Mouse (Mus musculus) bone marrow macrophage, adult 2 months (primary cell): ENCODE measurements at regions not wholly inside any gene's neighbourhood (a gene's known extent, or its start where the extent isn't known, plus 50 kb on each side); places are given as distances from the start of the nearest gene placed in this dataset.

Experiments used
- H3K27ac ChIP-seq: 2 replicates; pipeline ENCODE4 v1.5.1; 2012; ENCODE audit warnings: low read depth, low read length; ENCODE audit not compliant: insufficient read depth
- H3K4me1 ChIP-seq: 2 replicates; pipeline ENCODE4 v1.6.1; 2012; ENCODE audit warnings: low read length; ENCODE audit not compliant: control insufficient read depth, insufficient read depth
- H3K4me3 ChIP-seq: 2 replicates; pipeline ENCODE4 v1.5.1; 2012; ENCODE audit warnings: mild to moderate bottlenecking, low read length, moderate library complexity; ENCODE audit not compliant: insufficient read depth
- CTCF ChIP-seq: IDR thresholded peaks from 2 replicates; pipeline ENCODE4 v1.5.1; 2012; ENCODE audit warnings: low read depth, mild to moderate bottlenecking, low read length, moderate library complexity
- POLR2A ChIP-seq: IDR thresholded peaks from 2 replicates; pipeline ENCODE4 v1.6.1; 2012; ENCODE audit warnings: mild to moderate bottlenecking, low read depth, low read length, borderline replicate concordance

DNA sequence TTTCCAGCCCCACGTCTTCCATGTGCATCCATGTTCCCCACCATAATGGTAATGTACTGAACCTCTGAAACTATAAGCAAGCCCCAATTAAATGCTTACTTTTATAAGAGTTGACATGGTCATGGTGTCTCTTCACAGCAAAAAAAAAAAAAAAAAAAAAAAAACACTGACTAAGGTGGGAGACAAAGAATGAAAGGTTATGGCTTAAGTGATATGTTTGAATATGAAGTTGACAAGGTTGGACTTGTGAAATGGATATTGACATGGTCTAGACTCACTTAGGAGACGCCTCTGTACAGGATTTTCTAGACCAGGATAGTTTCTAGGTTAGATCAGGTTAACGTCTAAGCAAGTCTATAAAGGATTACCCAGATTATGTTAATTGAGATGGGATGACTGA lies 473.2 kb upstream of the Nrp1 start:
- H3K27ac ChIP-seq: no peak overlapping the region

DNA sequence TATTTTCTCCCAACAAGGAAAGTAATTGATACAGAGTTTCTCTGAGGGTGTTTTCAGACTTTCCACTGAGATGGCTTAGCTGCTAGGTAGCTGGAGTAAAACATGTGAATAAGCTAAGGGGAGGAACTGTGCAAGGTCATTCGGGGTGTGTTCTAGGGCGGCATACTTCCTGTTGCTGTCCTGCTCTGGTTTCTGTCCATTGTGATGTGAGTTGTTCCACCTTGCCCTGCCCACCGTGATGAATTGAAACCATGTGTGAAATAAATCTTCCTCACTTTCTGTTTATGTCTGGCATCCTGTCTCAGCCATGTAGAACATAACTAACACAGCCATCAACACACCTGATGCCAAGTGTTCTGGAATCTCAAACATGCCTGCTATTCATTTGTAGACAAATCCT lies 472.6 kb upstream of the Nrp1 start:
- Histone ChIP-seq H3K4me1 (no peaks in the 10 kb centered on the region), H3K27ac (no peak overlapping the region), H3K4me3 (no peak overlapping the region)
- TF ChIP-seq CTCF (no peak), POLR2A (no peak)

More for the DNA sequence above, 473.2 kb upstream of the Nrp1 start:
- no peak overlapping the region for H3K4me3 ChIP-seq
- TF ChIP-seq POLR2A (no peak), CTCF (no peak)
- H3K4me1 ChIP-seq: no peaks in the 10 kb centered on the region

DNA sequence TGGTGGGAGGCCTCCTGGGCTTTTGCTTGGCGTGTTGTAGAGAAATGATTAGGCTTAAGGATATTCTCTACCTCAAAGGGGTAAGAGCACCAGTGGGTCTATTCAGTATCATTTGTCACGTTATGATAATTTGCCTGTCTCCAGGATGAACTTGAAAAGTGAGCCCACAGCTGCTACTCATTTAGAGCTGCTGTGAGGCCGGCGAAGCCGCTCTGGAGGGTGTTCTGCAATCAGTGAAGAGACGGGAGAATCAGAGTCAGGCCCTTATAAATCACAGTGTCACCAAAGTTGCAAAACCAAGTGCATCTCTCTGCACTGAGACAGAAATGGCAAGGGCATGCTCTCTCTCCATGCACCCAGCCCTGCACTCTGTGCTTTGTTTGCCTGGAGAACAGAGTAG lies 467.7 kb upstream of the Nrp1 start:
- H3K4me1 ChIP-seq: no peaks in the 10 kb centered on the region
- H3K4me3 ChIP-seq: no peak overlapping the region
- H3K27ac ChIP-seq: no peak overlapping the region
- TF ChIP-seq CTCF (no peak), POLR2A (no peak)

DNA sequence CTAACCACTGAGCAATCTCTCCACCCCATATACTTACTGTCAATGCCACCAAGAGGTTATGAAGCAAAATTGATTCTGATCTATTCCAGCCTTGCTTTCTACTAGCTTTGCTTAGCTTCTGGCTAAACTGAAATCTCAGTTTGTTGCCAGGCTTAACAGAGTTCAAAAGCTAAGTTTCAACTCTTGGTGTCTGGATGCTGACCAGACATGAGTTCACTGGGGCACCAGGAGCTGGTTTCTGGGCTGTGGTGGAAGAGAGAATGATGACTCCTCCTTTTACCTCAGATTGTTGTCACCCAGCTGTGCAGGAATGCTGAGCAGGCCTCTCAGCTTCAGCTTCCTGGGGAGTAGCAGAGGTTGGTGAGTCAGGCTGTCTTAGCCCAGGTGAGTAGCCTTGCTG lies 464.1 kb upstream of the Nrp1 start:
- Histone ChIP-seq H3K4me3 (no peak overlapping the region), H3K27ac (no peak overlapping the region), H3K4me1 (no peaks in the 10 kb centered on the region)
- TF ChIP-seq CTCF (no peak), POLR2A (no peak)

DNA sequence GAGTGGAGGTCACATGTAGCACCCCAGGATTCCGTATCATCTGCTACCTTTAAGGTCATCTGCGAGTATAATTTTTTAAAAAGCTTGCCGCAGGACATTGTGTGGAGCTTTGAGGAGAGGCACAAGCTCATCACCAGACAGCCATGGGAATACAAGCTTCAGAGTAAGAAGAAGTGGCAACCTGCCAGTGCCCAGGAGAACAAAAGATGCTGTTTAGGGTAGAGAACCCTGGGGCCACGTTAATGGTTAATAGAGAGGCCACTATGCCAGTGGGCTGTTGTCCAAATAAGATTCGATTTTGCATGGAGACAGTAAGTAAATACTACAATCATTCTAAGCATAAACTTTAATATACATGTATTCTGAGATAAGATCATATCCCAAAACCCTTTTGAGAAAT lies 450.0 kb upstream of the Nrp1 start:
- TF ChIP-seq POLR2A: no peak
- TF ChIP-seq CTCF: no peak
- Histone ChIP-seq H3K4me3 (no peak overlapping the region), H3K27ac (no peak overlapping the region), H3K4me1 (no peaks in the 10 kb centered on the region)

DNA sequence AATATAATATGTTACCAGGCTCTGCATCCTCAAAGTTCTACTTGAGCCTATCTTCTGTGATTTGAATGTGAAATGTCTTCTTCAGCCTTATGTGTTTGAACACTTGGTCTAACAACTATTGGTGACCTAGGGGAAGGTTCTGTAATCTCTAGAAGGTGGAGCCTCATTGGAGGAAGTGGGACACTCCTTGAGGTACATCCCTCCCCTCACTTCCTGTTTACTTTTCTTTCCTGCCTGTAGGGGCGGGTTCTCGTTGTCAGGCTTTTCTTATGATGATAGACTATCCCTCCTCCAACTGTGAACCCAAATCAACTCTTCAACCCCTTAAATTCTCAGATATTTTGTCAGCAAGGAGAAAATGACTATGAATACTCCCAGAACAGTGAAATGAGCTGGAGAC lies 448.8 kb upstream of the Nrp1 start:
- TF ChIP-seq POLR2A (no peak), CTCF (no peak)
- H3K27ac ChIP-seq: no peak overlapping the region

DNA sequence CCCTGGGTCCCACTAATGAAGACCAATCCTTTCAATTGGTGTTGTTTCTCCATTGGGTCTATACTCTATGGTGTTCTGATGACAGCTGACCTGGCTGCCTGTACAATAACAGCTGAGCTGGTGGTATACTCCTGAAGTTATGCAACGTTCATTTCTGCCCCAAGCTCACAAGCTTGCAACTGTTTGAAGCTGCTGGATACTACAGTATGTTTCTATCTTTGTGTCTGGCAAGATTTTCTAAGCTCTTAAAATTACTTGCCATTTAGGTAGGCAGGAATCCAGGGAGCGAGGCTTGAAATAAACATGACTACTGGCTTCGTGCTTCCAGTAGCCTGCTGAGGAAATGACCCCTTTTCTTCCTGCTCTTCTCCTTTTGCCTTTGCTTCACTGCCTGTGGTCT lies 444.3 kb upstream of the Nrp1 start:
- H3K4me3 ChIP-seq: no peak overlapping the region
- TF ChIP-seq POLR2A (no peak), CTCF (no peak)
- H3K4me1 ChIP-seq: no peaks in the 10 kb centered on the region
- no peak overlapping the region for H3K27ac ChIP-seq

More for the DNA sequence above, 448.8 kb upstream of the Nrp1 start:
- no peak overlapping the region for H3K4me3 ChIP-seq
- H3K4me1 ChIP-seq: no peaks in the 10 kb centered on the region

DNA sequence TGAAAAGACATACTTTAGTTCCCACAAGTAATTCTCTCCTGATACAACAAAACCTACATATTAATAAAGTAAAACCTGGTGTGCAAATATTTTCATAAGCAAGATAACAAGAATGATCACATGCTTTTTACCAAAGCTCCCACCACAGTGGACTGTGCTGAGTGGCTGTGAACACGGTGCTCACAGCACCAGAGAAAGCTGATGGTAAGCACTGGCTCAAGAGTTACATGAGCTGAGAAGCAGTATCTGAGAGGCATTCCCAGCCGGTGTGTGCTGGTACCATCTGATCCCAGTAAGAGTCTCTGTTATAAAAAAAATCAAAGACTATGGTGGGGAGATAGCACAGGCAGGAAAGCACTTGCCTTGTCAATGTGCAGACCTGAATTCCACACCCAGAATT lies 443.5 kb upstream of the Nrp1 start:
- no peak for TF ChIP-seq CTCF
- Histone ChIP-seq H3K4me3 (no peak overlapping the region), H3K27ac (no peak overlapping the region), H3K4me1 (no peaks in the 10 kb centered on the region)

DNA sequence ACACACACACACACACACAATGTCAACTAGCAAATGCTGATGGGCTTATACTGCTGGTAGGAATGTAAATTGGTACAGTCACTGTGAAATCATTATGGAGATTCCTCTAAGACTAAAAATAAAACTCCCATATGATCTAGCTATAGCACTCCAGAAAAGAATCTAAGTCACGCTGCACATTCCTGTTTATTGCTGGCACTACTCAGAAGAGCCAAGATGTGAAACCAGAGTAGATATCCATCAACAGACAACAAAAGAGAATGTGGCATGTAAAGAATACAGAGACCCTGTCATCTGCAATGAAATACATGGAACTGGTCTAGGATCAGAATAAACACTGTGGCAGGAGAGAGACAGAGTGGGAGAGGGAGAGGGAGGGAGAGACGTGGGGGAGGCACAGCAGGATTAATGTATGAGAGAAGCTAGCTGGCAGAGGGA lies 442.8 kb upstream of the Nrp1 start:
- TF ChIP-seq CTCF (no peak), POLR2A (no peak)
- Histone ChIP-seq H3K4me3 (no peak overlapping the region), H3K27ac (no peak overlapping the region), H3K4me1 (no peaks in the 10 kb centered on the region)

DNA sequence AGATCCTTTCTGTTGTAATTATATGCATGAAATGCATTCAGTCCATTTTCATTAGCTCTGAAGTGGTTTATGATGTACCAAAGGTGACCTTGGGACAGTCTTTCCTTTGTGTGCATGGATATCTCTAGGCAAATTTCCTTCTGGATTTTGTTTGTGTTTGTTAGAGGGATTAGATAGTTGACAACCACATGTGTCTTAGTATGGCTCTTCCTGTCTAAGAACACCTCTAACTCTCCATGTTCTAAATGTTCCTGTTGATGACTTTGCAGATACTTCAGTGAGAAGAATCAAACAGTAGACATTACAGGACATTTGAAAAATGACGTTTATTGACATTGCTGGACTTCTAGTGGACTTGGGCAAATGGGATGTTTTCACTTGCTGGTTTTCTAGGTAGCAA lies 436.5 kb upstream of the Nrp1 start:
- Histone ChIP-seq H3K4me1 (no peaks in the 10 kb centered on the region), H3K4me3 (no peak overlapping the region), H3K27ac (no peak overlapping the region)
- no peak for TF ChIP-seq CTCF
- no peak for TF ChIP-seq POLR2A

DNA sequence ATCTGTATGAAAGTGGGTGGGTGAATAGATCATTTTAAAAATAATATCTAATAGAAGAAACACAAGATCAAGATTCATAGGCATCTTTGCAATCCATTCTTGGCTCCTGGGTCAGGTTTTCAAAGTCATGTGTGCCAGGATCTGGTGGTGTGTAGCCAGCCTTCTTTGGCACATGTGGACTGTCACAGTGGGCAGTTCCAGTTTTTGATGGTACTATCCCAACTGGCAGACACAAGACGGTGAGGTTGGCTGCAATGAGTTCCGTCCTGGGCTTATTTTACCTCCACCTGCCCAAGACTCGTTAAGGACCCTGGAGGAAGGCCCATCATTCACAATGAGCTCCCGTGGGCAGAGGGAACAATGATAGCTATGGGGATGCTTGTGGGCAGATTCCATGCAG lies 435.1 kb upstream of the Nrp1 start:
- no peak for TF ChIP-seq CTCF
- TF ChIP-seq POLR2A: no peak
- no peaks in the 10 kb centered on the region for H3K4me1 ChIP-seq
- H3K27ac ChIP-seq: no peak overlapping the region
- no peak overlapping the region for H3K4me3 ChIP-seq
